Mouse (Mus musculus) naive thymus-derived CD4-positive, alpha-beta T cell, adult 2 months (primary cell): ENCODE results near the gene H2-T23.

Experiments
- DNase-seq: peaks from one replicate; pipeline ENCODE4 v3.0.0-alpha.2; 2011; ENCODE audit warnings: low read depth

H2-T23 gene

GRCm38 (mm10) chr17:35993675-35994074, 39.0 kb downstream of the H2-T23 start:
- peak; percentile 95 for DNase-seq

DNA sequence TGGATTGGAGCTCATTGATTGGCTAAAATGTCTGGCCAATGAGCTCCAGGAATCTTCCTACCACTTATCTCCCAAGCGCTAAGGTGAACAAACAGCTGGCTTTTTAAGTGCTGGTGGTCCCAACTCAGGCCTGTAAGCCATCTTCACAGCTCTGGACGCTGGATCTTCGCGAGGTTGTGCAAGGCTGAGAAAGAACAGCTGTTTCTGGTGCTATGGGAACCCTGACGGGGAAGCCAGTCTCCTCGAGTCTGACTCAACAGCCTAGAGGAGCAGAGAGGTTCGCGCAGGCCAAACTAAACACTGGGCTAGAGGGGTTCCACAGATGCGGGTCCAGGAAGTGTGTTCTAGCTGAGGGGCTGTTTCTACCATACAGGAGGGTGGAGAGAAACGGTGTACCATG, 40.9 kb downstream of the H2-T23 start:
- no peak for DNase-seq

DNA sequence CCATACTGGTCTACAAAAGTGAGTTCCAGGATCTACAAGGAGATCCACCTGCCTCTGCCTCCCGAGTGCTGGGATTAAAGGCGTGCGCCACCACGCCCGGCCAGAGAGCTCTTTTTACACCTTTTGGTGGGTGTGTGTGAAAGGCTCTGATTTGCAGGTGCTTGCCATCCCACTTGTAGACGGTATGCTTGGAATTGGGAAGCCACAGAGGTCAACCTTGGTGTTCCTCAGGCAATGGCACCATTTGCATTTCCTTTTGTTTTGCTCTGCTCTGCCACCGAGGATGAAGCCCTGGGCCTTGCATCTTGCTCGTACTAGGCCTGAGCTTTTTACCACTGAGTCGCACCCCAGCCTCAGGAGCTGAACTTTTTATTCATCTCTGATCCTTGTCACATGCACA, 50.9 kb downstream of the H2-T23 start:
- no peak for DNase-seq

DNA sequence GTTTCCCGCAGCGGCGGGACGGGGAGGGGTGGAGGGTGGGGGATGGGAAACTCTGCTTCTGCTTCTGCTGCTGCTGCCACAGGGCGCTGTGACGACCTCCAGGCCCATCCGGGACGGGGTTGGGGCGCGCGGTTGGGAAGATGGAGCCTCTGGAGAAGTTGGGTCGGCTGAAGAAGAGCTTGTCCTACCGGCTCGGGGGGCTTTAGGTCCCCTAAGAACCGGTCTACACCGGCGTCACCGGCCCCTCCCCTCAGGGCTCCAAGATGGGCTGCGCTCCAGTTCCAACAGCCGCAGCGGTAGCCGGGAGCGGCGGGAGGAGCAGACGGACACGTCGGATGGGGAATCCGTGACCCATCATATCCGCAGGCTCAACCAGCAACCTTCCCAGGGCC, 52.3 kb downstream of the H2-T23 start:
- DNase-seq, result no peak
